Mouse (Mus musculus): ENCODE results near the gene Srp14. TPM values are rescaled to one million over a fixed set of nuclear protein-coding genes. Genes with fewer than 3 reads are reported as not detected.

The Srp14 gene
- polyA plus RNA-seq, 1 experiment from 2014 or later: 224 TPM

- Histone ChIP-seq H3K36me3 (no peaks in the 10 kb centered on the region), H3K4me1 (peaks cover 23% of the 10 kb centered on the region), H3K27me3 (no peaks in the 10 kb centered on the region), H3K27ac (no peak overlapping the region), H3K9ac (no peak overlapping the region), H3K9me3 (replicated peaks) (no peaks in the 10 kb centered on the region), H3K4me2 (no peak overlapping the region), H3K4me3 (replicated peaks) (no peak overlapping the region)
- 82% methylated on average over 3 of the region's 3 CpGs for WGBS
- no peak for ATAC-seq (replicated peaks; ENCODE audit: low FRiP score)
These were observed 5.9 kb upstream of the Srp14 start for GRCm38 (mm10) chr2:118485415-118485814.

GRCm38 (mm10) chr2:118484386-118484898 is 4.9 kb upstream of the Srp14 start:
- Histone ChIP-seq H3K4me2 (no peak overlapping the region), H3K36me3 (no peaks in the 10 kb centered on the region), H3K9me3 (replicated peaks) (no peaks in the 10 kb centered on the region), H3K4me3 (replicated peaks) (no peak overlapping the region), H3K4me1 (peaks cover 13% of the 10 kb centered on the region), H3K27ac (no peak overlapping the region), H3K9ac (no peak overlapping the region), H3K27me3 (no peaks in the 10 kb centered on the region)
- no peak for ATAC-seq (replicated peaks; ENCODE audit: low FRiP score)
- WGBS: 83% methylated on average over 9 of the region's 9 CpGs

GRCm38 (mm10) chr2:118483032-118483431 is 3.5 kb upstream of the Srp14 start:
- H3K36me3 ChIP-seq: no peaks in the 10 kb centered on the region; the same call in 1 of the 2 replicates
- no peak overlapping the region for H3K4me2 ChIP-seq
- H3K9me3 ChIP-seq (replicated peaks): no peaks in the 10 kb centered on the region
- no peaks in the 10 kb centered on the region for H3K27me3 ChIP-seq
- H3K9ac ChIP-seq: no peak overlapping the region
- peaks cover 15% of the 10 kb centered on the region for H3K4me1 ChIP-seq
- no peak for ATAC-seq (replicated peaks; ENCODE audit: low FRiP score)
- no peak overlapping the region for H3K27ac ChIP-seq
- WGBS: 87% methylated on average over 5 of the region's 5 CpGs
- H3K4me3 ChIP-seq (replicated peaks): no peak overlapping the region

- no peak overlapping the region for H3K4me2 ChIP-seq
- H3K27me3 ChIP-seq: no peaks in the 10 kb centered on the region
- no peaks in the 10 kb centered on the region for H3K9me3 ChIP-seq (replicated peaks)
- no peak overlapping the region for H3K4me3 ChIP-seq (replicated peaks)
- H3K27ac ChIP-seq: no peak overlapping the region
- peaks cover 17% of the 10 kb centered on the region for H3K36me3 ChIP-seq
- WGBS: 93% methylated on average over 7 of the region's 7 CpGs
- peaks cover 15% of the 10 kb centered on the region for H3K4me1 ChIP-seq
- ATAC-seq (replicated peaks; ENCODE audit: low FRiP score): no peak
- no peak overlapping the region for H3K9ac ChIP-seq
These were observed 1.4 kb upstream of the Srp14 start for GRCm38 (mm10) chr2:118480886-118481285.

GRCm38 (mm10) chr2:118478833-118479549 is 520 bp downstream of the Srp14 start:
- H3K4me1 ChIP-seq: peaks cover 15% of the 10 kb centered on the region
- peak overlapping the region; percentile 85 for H3K4me2 ChIP-seq
- H3K27me3 ChIP-seq: no peaks in the 10 kb centered on the region
- H3K9ac ChIP-seq: peak overlapping the region; percentile 83
- peak overlapping the region; percentile 96 for H3K4me3 ChIP-seq (replicated peaks)
- H3K9me3 ChIP-seq (replicated peaks): no peaks in the 10 kb centered on the region
- H3K27ac ChIP-seq: peak overlapping the region; percentile 87
- H3K36me3 ChIP-seq: peaks cover 36% of the 10 kb centered on the region
- ATAC-seq (replicated peaks; ENCODE audit: low FRiP score): no peak; the same call in 1 of the 2 replicates
- 2% methylated on average over 52 of the region's 52 CpGs for WGBS

GRCm38 (mm10) chr2:118468354-118468753 is 11.2 kb downstream of the Srp14 start:
- Histone ChIP-seq H3K4me3 (replicated peaks) (no peak overlapping the region), H3K4me2 (no peak overlapping the region), H3K9me3 (replicated peaks) (no peaks in the 10 kb centered on the region), H3K27ac (no peak overlapping the region), H3K27me3 (no peaks in the 10 kb centered on the region), H3K36me3 (peaks cover 96% of the 10 kb centered on the region), H3K4me1 (no peaks in the 10 kb centered on the region), H3K9ac (no peak overlapping the region)
- ATAC-seq (replicated peaks; ENCODE audit: low FRiP score): no peak

- no peak overlapping the region for H3K4me3 ChIP-seq (replicated peaks)
- no peak overlapping the region for H3K9ac ChIP-seq
- peaks cover 96% of the 10 kb centered on the region for H3K36me3 ChIP-seq
- H3K4me1 ChIP-seq: no peaks in the 10 kb centered on the region
- H3K9me3 ChIP-seq (replicated peaks): no peaks in the 10 kb centered on the region
- no peaks in the 10 kb centered on the region for H3K27me3 ChIP-seq
- WGBS: 76% methylated on average over 1 of the region's 1 CpGs
- no peak for ATAC-seq (replicated peaks; ENCODE audit: low FRiP score)
- no peak overlapping the region for H3K27ac ChIP-seq
- no peak overlapping the region for H3K4me2 ChIP-seq
These were observed 12.9 kb downstream of the Srp14 start for GRCm38 (mm10) chr2:118466601-118467000.

GRCm38 (mm10) chr2:118465894-118466293 is 13.6 kb downstream of the Srp14 start:
- no peaks in the 10 kb centered on the region for H3K4me1 ChIP-seq
- 87% methylated on average over 2 of the region's 2 CpGs for WGBS

GRCm38 (mm10) chr2:118464450-118464849 is 15.1 kb downstream of the Srp14 start:
- WGBS: 80% methylated on average over 3 of the region's 3 CpGs
- no peak overlapping the region for H3K9ac ChIP-seq
- ATAC-seq (replicated peaks; ENCODE audit: low FRiP score): no peak

More at GRCm38 (mm10) chr2:118465894-118466293, 13.6 kb downstream of the Srp14 start:
- peaks cover 96% of the 10 kb centered on the region for H3K36me3 ChIP-seq
- no peaks in the 10 kb centered on the region for H3K27me3 ChIP-seq
- no peak overlapping the region for H3K9ac ChIP-seq
- no peak overlapping the region for H3K4me3 ChIP-seq (replicated peaks)
- no peak overlapping the region for H3K4me2 ChIP-seq
- no peak overlapping the region for H3K27ac ChIP-seq
- no peak for ATAC-seq (replicated peaks; ENCODE audit: low FRiP score)
- no peaks in the 10 kb centered on the region for H3K9me3 ChIP-seq (replicated peaks)

GRCm38 (mm10) chr2:118463480-118463879 is 16.0 kb downstream of the Srp14 start:
- H3K36me3 ChIP-seq: peaks cover 91% of the 10 kb centered on the region

More at GRCm38 (mm10) chr2:118464450-118464849, 15.1 kb downstream of the Srp14 start:
- Histone ChIP-seq H3K27me3 (no peaks in the 10 kb centered on the region), H3K4me2 (no peak overlapping the region), H3K27ac (no peak overlapping the region), H3K4me3 (replicated peaks) (no peak overlapping the region), H3K4me1 (no peaks in the 10 kb centered on the region), H3K9me3 (replicated peaks) (no peaks in the 10 kb centered on the region), H3K36me3 (peaks cover 95% of the 10 kb centered on the region)

GRCm38 (mm10) chr2:118461480-118462165 is 17.9 kb downstream of the Srp14 start:
- Histone ChIP-seq H3K4me3 (replicated peaks) (no peak overlapping the region), H3K9me3 (replicated peaks) (no peaks in the 10 kb centered on the region), H3K36me3 (peaks cover 85% of the 10 kb centered on the region), H3K4me2 (no peak overlapping the region), H3K9ac (no peak overlapping the region), H3K27me3 (no peaks in the 10 kb centered on the region), H3K27ac (no peak overlapping the region), H3K4me1 (no peaks in the 10 kb centered on the region)
- 77% methylated on average over 16 of the region's 16 CpGs for WGBS
- ATAC-seq (replicated peaks; ENCODE audit: low FRiP score): no peak

More at GRCm38 (mm10) chr2:118463480-118463879, 16.0 kb downstream of the Srp14 start:
- Histone ChIP-seq H3K4me1 (no peaks in the 10 kb centered on the region), H3K27ac (no peak overlapping the region), H3K4me2 (no peak overlapping the region), H3K4me3 (replicated peaks) (no peak overlapping the region), H3K9ac (no peak overlapping the region), H3K9me3 (replicated peaks) (no peaks in the 10 kb centered on the region), H3K27me3 (no peaks in the 10 kb centered on the region)
- 76% methylated on average over 5 of the region's 5 CpGs for WGBS
- no peak for ATAC-seq (replicated peaks; ENCODE audit: low FRiP score)

- Histone ChIP-seq H3K4me2 (no peak overlapping the region), H3K9me3 (replicated peaks) (no peaks in the 10 kb centered on the region), H3K9ac (no peak overlapping the region), H3K4me1 (no peaks in the 10 kb centered on the region), H3K36me3 (peaks cover 67% of the 10 kb centered on the region), H3K4me3 (replicated peaks) (no peak overlapping the region), H3K27me3 (no peaks in the 10 kb centered on the region), H3K27ac (no peak overlapping the region)
- no peak for ATAC-seq (replicated peaks; ENCODE audit: low FRiP score)
- 84% methylated on average over 13 of the region's 13 CpGs for WGBS
These were observed 21.8 kb downstream of the Srp14 start for GRCm38 (mm10) chr2:118457463-118458261.
